ENCODE assay signal across 21 mouse cellular contexts in the genomic region with DNA sequence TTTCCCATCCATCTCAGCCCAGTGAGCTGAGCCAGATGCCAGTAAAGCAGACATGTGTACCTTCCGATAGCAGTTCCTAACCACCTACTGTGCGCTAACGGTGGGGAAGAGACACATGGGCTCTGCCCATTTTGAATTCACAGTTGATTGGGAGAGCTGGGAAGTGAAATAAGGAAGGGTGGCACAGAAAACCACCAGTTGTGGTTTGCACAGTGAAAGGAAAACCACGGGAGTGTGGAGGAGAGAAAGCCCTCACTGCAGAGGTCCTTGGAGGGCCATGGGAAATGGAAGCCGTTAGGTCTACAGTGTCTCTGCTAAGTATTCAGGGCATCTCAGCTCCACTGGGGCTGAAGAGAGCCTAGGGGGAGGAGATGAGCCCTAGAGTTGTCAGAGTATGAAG.
DNase-seq lines count a peak whose midpoint lies in the region; ATAC-seq lines count a peak whose summit lies in the region.
"Had no signal": no experiment of that assay in that cellular context is flagged by ENCODE, and none has a peak within 500 bp of the region (broad histone marks: within the 10 kb centered on the region; RNA-seq: fewer than 3 reads in every experiment).

No protein-coding gene starts in this region.

- DNase-seq in intestine, embryonic 14.5 days (ENCODE audit: low spot score), result no peak
- DNase-seq in urinary bladder, postnatal 25 days (ENCODE audit: low spot score), result no peak
- DNase-seq in frontal cortex, postnatal 14 days (ENCODE audit: low spot score in 2 of 2), result no peak
- no peak for DNase-seq in layer of hippocampus, postnatal 14 days (ENCODE audit: low spot score in 2 of 2)
- DNase-seq: adrenal gland, postnatal 36 days; cerebellum, adult 11 months; cerebellum, adult 9-11 months; left cerebral cortex, postnatal 4 days; liver, embryonic 13.5 days; lung, adult 2 months; thymus, adult 18-20 months; thymus, postnatal 36 days had no signal

- H3K9ac ChIP-seq in intestine, embryonic 14.5 days (ENCODE audit: low read length), result no peak overlapping the region
- H3K9ac ChIP-seq in intestine, embryonic 15.5 days, result no peak overlapping the region
- H3K9ac ChIP-seq in embryonic facial prominence, embryonic 15.5 days, result no peak overlapping the region
- no peak overlapping the region for H3K9ac ChIP-seq in limb, embryonic 15.5 days
- H3K9ac ChIP-seq: forebrain, embryonic 13.5 days; heart, embryonic 12.5 days; hindbrain, embryonic 14.5 days; liver, embryonic 13.5 days had no signal

- no peak overlapping the region for H3K4me3 ChIP-seq in intestine, embryonic 14.5 days (ENCODE audit: low read depth, low read length)
- H3K4me3 ChIP-seq in intestine, embryonic 15.5 days (replicated peaks), result no peak overlapping the region
- no peak overlapping the region for H3K4me3 ChIP-seq in embryonic facial prominence, embryonic 15.5 days (replicated peaks)
- no peak overlapping the region for H3K4me3 ChIP-seq in limb, embryonic 15.5 days
- H3K4me3 ChIP-seq: forebrain, embryonic 13.5 days; heart, embryonic 12.5 days; liver, embryonic 13.5 days had no signal

- no peaks in the 10 kb centered on the region for H3K36me3 ChIP-seq in intestine, embryonic 14.5 days (ENCODE audit: control insufficient read depth, insufficient read depth, low read length)
- H3K36me3 ChIP-seq in intestine, embryonic 15.5 days, result no peaks in the 10 kb centered on the region
- H3K36me3 ChIP-seq in embryonic facial prominence, embryonic 15.5 days, result no peaks in the 10 kb centered on the region
- H3K36me3 ChIP-seq in limb, embryonic 15.5 days, result no peaks in the 10 kb centered on the region
- H3K36me3 ChIP-seq: heart, embryonic 12.5 days; liver, embryonic 13.5 days had no signal

- H3K9me3 ChIP-seq in intestine, embryonic 14.5 days (ENCODE audit: control insufficient read depth, low read length), result no peaks in the 10 kb centered on the region
- H3K9me3 ChIP-seq in intestine, embryonic 15.5 days, result no peaks in the 10 kb centered on the region
- no peaks in the 10 kb centered on the region for H3K9me3 ChIP-seq in embryonic facial prominence, embryonic 15.5 days (replicated peaks)
- H3K9me3 ChIP-seq in limb, embryonic 15.5 days, result no peaks in the 10 kb centered on the region
- H3K9me3 ChIP-seq: forebrain, embryonic 13.5 days; heart, embryonic 12.5 days; liver, embryonic 13.5 days had no signal

- 63% methylated on average over 5 of the region's 5 CpGs for whole genome bisulfite sequencing in intestine, embryonic 14.5 days
- WGBS in intestine, embryonic 15.5 days, result 69% methylated on average over 5 of the region's 5 CpGs
- WGBS in embryonic facial prominence, embryonic 15.5 days, result 63% methylated on average over 5 of the region's 5 CpGs
- WGBS in limb, embryonic 15.5 days, result 48% methylated on average over 5 of the region's 5 CpGs

- no peak for ATAC-seq in intestine, embryonic 14.5 days (replicated peaks; ENCODE audit: low FRiP score, low TSS enrichment, low read depth)
- ATAC-seq in intestine, embryonic 15.5 days, result no peak
- ATAC-seq in common myeloid progenitor, adult 5-6 weeks (replicated peaks; ENCODE audit: low read depth, poor library complexity, severe bottlenecking), result peak; percentile 30; the same call in 1 of the 2 replicates
- no peak for ATAC-seq in embryonic facial prominence, embryonic 15.5 days (ENCODE audit: insufficient number of reproducible peaks, low FRiP score, low TSS enrichment, low read depth)
- ATAC-seq in limb, embryonic 15.5 days (ENCODE audit: insufficient number of reproducible peaks, low FRiP score, low TSS enrichment, low read depth), result no peak
- ATAC-seq: forebrain, embryonic 13.5 days; inflammation-experienced regulatory T-cells, adult 6 months; midbrain, embryonic 16.5 days had no signal

- H3K27ac ChIP-seq in intestine, embryonic 14.5 days (ENCODE audit: low read depth), result peak overlapping the region; percentile 1; the same call in 1 of the 2 replicates
- no peak overlapping the region for H3K27ac ChIP-seq in intestine, embryonic 15.5 days
- H3K27ac ChIP-seq in embryonic facial prominence, embryonic 15.5 days (replicated peaks), result 0 out of 2 replicates have a peak overlapping the region, but pooled peaks have one; percentile 11
- peak overlapping the region; percentile 57 for H3K27ac ChIP-seq in limb, embryonic 15.5 days
- H3K27ac ChIP-seq: forebrain, embryonic 13.5 days; hindbrain, embryonic 14.5 days; liver, embryonic 13.5 days had no signal

- H3K27me3 ChIP-seq in intestine, embryonic 14.5 days (replicated peaks; ENCODE audit: control insufficient read depth, insufficient read depth, low read length), result peaks cover 17% of the 10 kb centered on the region
- peaks cover 4% of the 10 kb centered on the region; the same call in 1 of the 2 replicates for H3K27me3 ChIP-seq in intestine, embryonic 15.5 days (replicated peaks)
- peaks cover 15% of the 10 kb centered on the region for H3K27me3 ChIP-seq in embryonic facial prominence, embryonic 15.5 days
- H3K27me3 ChIP-seq in limb, embryonic 15.5 days, result peaks cover 25% of the 10 kb centered on the region

- H3K4me1 ChIP-seq in intestine, embryonic 14.5 days (replicated peaks; ENCODE audit: control insufficient read depth, insufficient read depth, low read length), result peaks cover 15% of the 10 kb centered on the region
- 0 out of 2 replicates have a peak, but pooled peaks cover 8% of the 10 kb centered on the region for H3K4me1 ChIP-seq in intestine, embryonic 15.5 days (replicated peaks)
- H3K4me1 ChIP-seq in embryonic facial prominence, embryonic 15.5 days, result peaks cover 32% of the 10 kb centered on the region
- H3K4me1 ChIP-seq in limb, embryonic 15.5 days, result peaks cover 45% of the 10 kb centered on the region
- H3K4me1 ChIP-seq: heart, embryonic 12.5 days; liver, embryonic 13.5 days had no signal

- no peak overlapping the region for H3K4me2 ChIP-seq in intestine, embryonic 14.5 days (ENCODE audit: low read length)
- no peak overlapping the region for H3K4me2 ChIP-seq in intestine, embryonic 15.5 days (replicated peaks)
- H3K4me2 ChIP-seq in embryonic facial prominence, embryonic 15.5 days (replicated peaks), result no peak overlapping the region
- H3K4me2 ChIP-seq in limb, embryonic 15.5 days, result no peak overlapping the region
- H3K4me2 ChIP-seq: forebrain, embryonic 13.5 days; heart, embryonic 12.5 days; hindbrain, embryonic 14.5 days; liver, embryonic 13.5 days had no signal
